Mouse (Mus musculus) ES-Bruce4 (cell line): Measurements from ENCODE around the gene Ninj1.

Experiments used
- CTCF ChIP-seq: IDR thresholded peaks from one replicate; pipeline ENCODE4 v1.8.1; 2011; ENCODE audit warnings: low read depth, low read length
- EP300 ChIP-seq: IDR thresholded peaks from 2 replicates; pipeline ENCODE4 v1.6.1; 2011; ENCODE audit warnings: low read depth, low read length; ENCODE audit not compliant: insufficient read depth
- POLR2A ChIP-seq: IDR thresholded peaks from one replicate; pipeline ENCODE4 v1.8.1; 2011; ENCODE audit warnings: low read length; ENCODE audit not compliant: insufficient read depth

- no peak for TF ChIP-seq POLR2A
- TF ChIP-seq CTCF, result no peak
- TF ChIP-seq EP300, result no peak
Measured at GRCm38 (mm10) chr13:49183646-49184045, 3.6 kb upstream of the Ninj1 start.
